Mouse (Mus musculus): ENCODE measurements around the gene Cep57l1. TPM values are rescaled to one million over a fixed set of nuclear protein-coding genes. Genes with fewer than 3 reads are reported as not detected.

Cep57l1 gene
- polyA plus RNA-seq, 1 experiment from 2014 or later: 24.9 TPM

- Histone ChIP-seq H3K9me3 (peaks cover 6% of the 10 kb centered on the region; the same call in 1 of the 2 replicates), H3K27me3 (no peaks in the 10 kb centered on the region; the same call in 1 of the 2 replicates), H3K4me3 (peak overlapping the region; percentile 48), H3K27ac (no peak overlapping the region), H3K4me1 (no peaks in the 10 kb centered on the region), H3K4me2 (replicated peaks) (peak overlapping the region; percentile 74), H3K36me3 (no peaks in the 10 kb centered on the region), H3K9ac (peak overlapping the region; percentile 67)
- WGBS: 22% methylated on average over 24 of the region's 24 CpGs
- no peak for ATAC-seq (ENCODE audit: low FRiP score, low read depth)
These were observed 119.5 kb downstream of the Cep57l1 start for GRCm38 (mm10) chr10:41689941-41690887.

- H3K27ac ChIP-seq: no peak overlapping the region
- peaks cover 6% of the 10 kb centered on the region; the same call in 1 of the 2 replicates for H3K9me3 ChIP-seq
- WGBS: 3% methylated on average over 21 of the region's 21 CpGs
- 0 out of 2 replicates have a peak, but pooled peaks have one; percentile 14 for ATAC-seq (ENCODE audit: low FRiP score, low read depth)
- peak overlapping the region; percentile 48 for H3K9ac ChIP-seq
- no peaks in the 10 kb centered on the region; the same call in 1 of the 2 replicates for H3K27me3 ChIP-seq
- H3K4me3 ChIP-seq: peak overlapping the region; percentile 27
- H3K4me1 ChIP-seq: peaks cover 7% of the 10 kb centered on the region; the same call in 1 of the 2 replicates
- no peaks in the 10 kb centered on the region for H3K36me3 ChIP-seq
- H3K4me2 ChIP-seq (replicated peaks): peak overlapping the region; percentile 58
These were observed 125.1 kb downstream of the Cep57l1 start for GRCm38 (mm10) chr10:41684548-41684996.

GRCm38 (mm10) chr10:41682546-41683393 lies 126.9 kb downstream of the Cep57l1 start:
- peak; percentile 64; the same call in 1 of the 2 replicates for ATAC-seq (ENCODE audit: low FRiP score, low read depth)
- Histone ChIP-seq H3K9ac (no peak overlapping the region), H3K9me3 (peaks cover 5% of the 10 kb centered on the region; the same call in 1 of the 2 replicates), H3K4me3 (no peak overlapping the region), H3K4me2 (replicated peaks) (no peak overlapping the region), H3K36me3 (no peaks in the 10 kb centered on the region), H3K27ac (no peak overlapping the region), H3K27me3 (no peaks in the 10 kb centered on the region; the same call in 1 of the 2 replicates), H3K4me1 (peaks cover 11% of the 10 kb centered on the region)
- 44% methylated on average over 16 of the region's 16 CpGs for WGBS

GRCm38 (mm10) chr10:41678746-41679360 lies 130.8 kb downstream of the Cep57l1 start:
- no peak overlapping the region for H3K27ac ChIP-seq
- 28% methylated on average over 18 of the region's 18 CpGs for WGBS

GRCm38 (mm10) chr10:41677396-41677795 lies 132.3 kb downstream of the Cep57l1 start:
- Histone ChIP-seq H3K36me3 (no peaks in the 10 kb centered on the region), H3K9me3 (no peaks in the 10 kb centered on the region), H3K9ac (no peak overlapping the region), H3K4me3 (no peak overlapping the region), H3K4me2 (replicated peaks) (no peak overlapping the region), H3K27ac (no peak overlapping the region), H3K27me3 (no peaks in the 10 kb centered on the region), H3K4me1 (peaks cover 4% of the 10 kb centered on the region; the same call in 1 of the 2 replicates)
- 57% methylated on average over 8 of the region's 8 CpGs for WGBS
- no peak for ATAC-seq (ENCODE audit: low FRiP score, low read depth)

More at GRCm38 (mm10) chr10:41678746-41679360, 130.8 kb downstream of the Cep57l1 start:
- Histone ChIP-seq H3K9ac (peak overlapping the region; percentile 45; the same call in 1 of the 2 replicates), H3K4me2 (replicated peaks) (peak overlapping the region; percentile 51), H3K27me3 (no peaks in the 10 kb centered on the region), H3K4me3 (peak overlapping the region; percentile 20; the same call in 1 of the 2 replicates), H3K9me3 (no peaks in the 10 kb centered on the region), H3K36me3 (no peaks in the 10 kb centered on the region), H3K4me1 (peaks cover 4% of the 10 kb centered on the region; the same call in 1 of the 2 replicates)
- ATAC-seq (ENCODE audit: low FRiP score, low read depth): peak; percentile 65; the same call in 1 of the 2 replicates

GRCm38 (mm10) chr10:41676661-41677061 lies 133.0 kb downstream of the Cep57l1 start:
- Histone ChIP-seq H3K36me3 (no peaks in the 10 kb centered on the region), H3K27me3 (no peaks in the 10 kb centered on the region), H3K4me3 (no peak overlapping the region), H3K9me3 (no peaks in the 10 kb centered on the region), H3K9ac (no peak overlapping the region), H3K4me2 (replicated peaks) (no peak overlapping the region), H3K27ac (no peak overlapping the region), H3K4me1 (peaks cover 4% of the 10 kb centered on the region; the same call in 1 of the 2 replicates)
- no peak for ATAC-seq (ENCODE audit: low FRiP score, low read depth)
- 72% methylated on average over 6 of the region's 6 CpGs for WGBS

- Histone ChIP-seq H3K4me2 (replicated peaks) (no peak overlapping the region), H3K27ac (no peak overlapping the region), H3K9ac (no peak overlapping the region), H3K36me3 (no peaks in the 10 kb centered on the region), H3K9me3 (no peaks in the 10 kb centered on the region), H3K27me3 (no peaks in the 10 kb centered on the region), H3K4me1 (peaks cover 4% of the 10 kb centered on the region; the same call in 1 of the 2 replicates), H3K4me3 (no peak overlapping the region)
- WGBS: 82% methylated on average over 6 of the region's 6 CpGs
- no peak for ATAC-seq (ENCODE audit: low FRiP score, low read depth)
These were observed 133.7 kb downstream of the Cep57l1 start for GRCm38 (mm10) chr10:41675842-41676571.

- H3K4me2 ChIP-seq (replicated peaks): no peak overlapping the region
- no peak overlapping the region for H3K9ac ChIP-seq
- peaks cover 4% of the 10 kb centered on the region; the same call in 1 of the 2 replicates for H3K4me1 ChIP-seq
- 62% methylated on average over 6 of the region's 6 CpGs for whole genome bisulfite sequencing
- no peak for ATAC-seq (ENCODE audit: low FRiP score, low read depth)
- no peak overlapping the region for H3K4me3 ChIP-seq
- no peaks in the 10 kb centered on the region for H3K9me3 ChIP-seq
- no peaks in the 10 kb centered on the region for H3K36me3 ChIP-seq
- H3K27me3 ChIP-seq: no peaks in the 10 kb centered on the region
- H3K27ac ChIP-seq: no peak overlapping the region
These were observed 134.4 kb downstream of the Cep57l1 start for GRCm38 (mm10) chr10:41675243-41675642.

GRCm38 (mm10) chr10:41674362-41674761 lies 135.3 kb downstream of the Cep57l1 start:
- Histone ChIP-seq H3K36me3 (no peaks in the 10 kb centered on the region), H3K9ac (no peak overlapping the region), H3K9me3 (no peaks in the 10 kb centered on the region), H3K27ac (no peak overlapping the region), H3K4me2 (replicated peaks) (no peak overlapping the region), H3K27me3 (no peaks in the 10 kb centered on the region), H3K4me3 (no peak overlapping the region), H3K4me1 (peaks cover 4% of the 10 kb centered on the region; the same call in 1 of the 2 replicates)
- no peak for ATAC-seq (ENCODE audit: low FRiP score, low read depth)
- 70% methylated on average over 3 of the region's 3 CpGs for WGBS

GRCm38 (mm10) chr10:41670196-41670595 lies 139.5 kb downstream of the Cep57l1 start:
- Histone ChIP-seq H3K9me3 (peaks cover 3% of the 10 kb centered on the region), H3K27me3 (no peaks in the 10 kb centered on the region), H3K9ac (no peak overlapping the region), H3K4me1 (no peaks in the 10 kb centered on the region), H3K4me2 (replicated peaks) (no peak overlapping the region), H3K36me3 (no peaks in the 10 kb centered on the region), H3K27ac (no peak overlapping the region), H3K4me3 (no peak overlapping the region)
- no peak for ATAC-seq (ENCODE audit: low FRiP score, low read depth)
- WGBS: 78% methylated on average over 5 of the region's 5 CpGs
